Mouse (Mus musculus) limb, embryonic 14.5 days (tissue): ENCODE data around the gene Gm26620. TPM values are rescaled to one million over a fixed set of nuclear protein-coding genes. Genes with fewer than 3 reads are reported as not detected.
A peak's percentile ranks its signal among the peaks of the same experiment; 100 is the strongest.

Experiments used
- ATAC-seq: fragments of 200-750 bp; cut with Nextera tagmentation; 2 replicates; pipeline ENCODE4 v1.8.0; 2017; ENCODE audit warnings: low read depth, moderate number of reproducible peaks, moderate TSS enrichment; ENCODE audit not compliant: low FRiP score
- DNase-seq: peaks from one replicate; pipeline ENCODE4 v3.0.0-alpha.2; 2015; ENCODE audit warnings: low spot score
- H3K27ac ChIP-seq: fragments of 300-500 bp; sonication (generic); replicated peaks from 2 replicates; pipeline ENCODE4 v1.5.1; 2014; ENCODE audit warnings: low read depth, mild to moderate bottlenecking, low read length, moderate library complexity, mixed read lengths
- H3K27me3 ChIP-seq: fragments of 300-500 bp; sonication (generic); 2 replicates; pipeline ENCODE4 v1.6.1; 2014; ENCODE audit warnings: low read length, mixed read lengths; ENCODE audit not compliant: control insufficient read depth, insufficient read depth
- H3K36me3 ChIP-seq: fragments of 300-500 bp; sonication (generic); 2 replicates; pipeline ENCODE4 v1.6.1; 2014; ENCODE audit warnings: mild to moderate bottlenecking, low read length, moderate library complexity, mixed read lengths; ENCODE audit not compliant: control insufficient read depth, insufficient read depth
- H3K4me1 ChIP-seq: fragments of 300-500 bp; sonication (generic); 2 replicates; pipeline ENCODE4 v1.6.1; 2014; ENCODE audit warnings: antibody characterized with exemption, low read length, mixed read lengths; ENCODE audit not compliant: control insufficient read depth, insufficient read depth
- H3K4me2 ChIP-seq: fragments of 300-500 bp; sonication (generic); replicated peaks from 2 replicates; pipeline ENCODE4 v1.6.1; 2014; ENCODE audit warnings: low read depth, mild to moderate bottlenecking, low read length, moderate library complexity; ENCODE audit not compliant: severe bottlenecking
- H3K4me3 ChIP-seq: fragments of 300-500 bp; sonication (generic); replicated peaks from 2 replicates; pipeline ENCODE4 v1.5.1; 2014; ENCODE audit warnings: low read length
- H3K9ac ChIP-seq: fragments of 300-500 bp; sonication (generic); 2 replicates; pipeline ENCODE4 v1.6.1; 2014; ENCODE audit warnings: mild to moderate bottlenecking, low read depth, low read length, moderate library complexity; ENCODE audit not compliant: severe bottlenecking
- H3K9me3 ChIP-seq: fragments of 300-500 bp; sonication (generic); 2 replicates; pipeline ENCODE4 v1.6.1; 2016; ENCODE audit warnings: low read length; ENCODE audit not compliant: control insufficient read depth
- POLR2A ChIP-seq: fragments of 200-500 bp; IDR thresholded peaks from 2 replicates; pipeline ENCODE4 v1.8.0; 2012; ENCODE audit warnings: inconsistent platforms, mild to moderate bottlenecking, moderate library complexity, borderline replicate concordance; ENCODE audit not compliant: insufficient read depth, insufficient read length; ENCODE audit errors: extremely low read depth
- WGBS: fragments of 180-500 bp; shearing (Covaris S2); extraction: QIAGEN DNeasy Blood & Tissue Kit; methylation state at CpG from one replicate; pipeline ENCODE4 v1.1.7; 2014; 5-methylcytosine and 5-hydroxymethylcytosine counted together
- polyA plus RNA-seq, 2 experiments: library from polyadenylated mRNA; depleted of rRNA in 1 of 2; stranded (reverse) in 1 of 2; unstranded in 1 of 2; fragments of >200 nt; fragmentation: Nextera tagmentation in 1 of 2; extraction: Ambion mirVana in 1 of 2; gene quantifications; 2 replicates each; pipeline versions ENCODE4 v1.2.1 to v1.2.3; 2012 to 2014

The Gm26620 gene
- polyA plus RNA-seq, 2 experiments: 0.78 to 0.91 TPM

DNA sequence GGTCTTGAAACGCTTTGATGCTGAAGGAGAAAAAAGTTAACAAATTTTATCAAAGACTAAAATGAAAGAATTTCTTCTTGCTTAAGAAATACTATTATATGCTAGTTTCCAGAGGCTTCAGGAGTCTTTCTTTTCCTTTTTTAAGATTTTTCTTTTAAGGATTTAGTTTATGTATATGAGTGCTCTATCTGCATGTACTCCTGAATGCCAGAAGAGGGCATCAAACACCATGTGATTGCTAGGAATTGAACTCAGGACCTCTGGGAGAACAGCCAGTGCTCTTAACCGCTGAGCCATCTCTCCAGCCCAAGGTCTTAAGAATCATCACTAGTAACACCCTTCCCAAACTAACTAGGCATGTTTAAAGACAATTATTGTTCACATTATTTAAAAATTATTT, 12.9 kb upstream of the Gm26620 start:
- 95% methylated on average over 2 of the region's 2 CpGs for WGBS

GRCm38 (mm10) chr1:170875676-170876075, 9.2 kb upstream of the Gm26620 start:
- no peak overlapping the region for H3K9ac ChIP-seq
- H3K9me3 ChIP-seq: no peaks in the 10 kb centered on the region
- H3K4me3 ChIP-seq: no peak overlapping the region
- no peak for TF ChIP-seq POLR2A
- 71% methylated on average over 3 of the region's 3 CpGs for whole genome bisulfite sequencing
- no peaks in the 10 kb centered on the region for H3K27me3 ChIP-seq
- H3K4me1 ChIP-seq: no peaks in the 10 kb centered on the region
- no peak for DNase-seq
- H3K4me2 ChIP-seq: no peak overlapping the region
- peaks cover 55% of the 10 kb centered on the region for H3K36me3 ChIP-seq
- no peak for ATAC-seq
- H3K27ac ChIP-seq: no peak overlapping the region

More for the DNA sequence above, 12.9 kb upstream of the Gm26620 start:
- Histone ChIP-seq H3K27ac (no peak overlapping the region), H3K9ac (no peak overlapping the region), H3K9me3 (no peaks in the 10 kb centered on the region), H3K4me3 (no peak overlapping the region), H3K27me3 (no peaks in the 10 kb centered on the region), H3K4me1 (peaks cover 2% of the 10 kb centered on the region), H3K36me3 (peaks cover 39% of the 10 kb centered on the region), H3K4me2 (no peak overlapping the region)
- ATAC-seq (no peak), DNase-seq (no peak)
- no peak for TF ChIP-seq POLR2A

- H3K27ac ChIP-seq: no peak overlapping the region
- H3K9me3 ChIP-seq: no peaks in the 10 kb centered on the region
- no peaks in the 10 kb centered on the region for H3K4me1 ChIP-seq
- H3K4me2 ChIP-seq: no peak overlapping the region
- peaks cover 50% of the 10 kb centered on the region for H3K36me3 ChIP-seq
- no peak for DNase-seq
- TF ChIP-seq POLR2A: no peak
- no peak overlapping the region for H3K9ac ChIP-seq
- ATAC-seq: no peak
- 90% methylated on average over 5 of the region's 5 CpGs for WGBS
- no peak overlapping the region for H3K4me3 ChIP-seq
- H3K27me3 ChIP-seq: no peaks in the 10 kb centered on the region
Observed at GRCm38 (mm10) chr1:170876906-170877305, 8.0 kb upstream of the Gm26620 start.

DNA sequence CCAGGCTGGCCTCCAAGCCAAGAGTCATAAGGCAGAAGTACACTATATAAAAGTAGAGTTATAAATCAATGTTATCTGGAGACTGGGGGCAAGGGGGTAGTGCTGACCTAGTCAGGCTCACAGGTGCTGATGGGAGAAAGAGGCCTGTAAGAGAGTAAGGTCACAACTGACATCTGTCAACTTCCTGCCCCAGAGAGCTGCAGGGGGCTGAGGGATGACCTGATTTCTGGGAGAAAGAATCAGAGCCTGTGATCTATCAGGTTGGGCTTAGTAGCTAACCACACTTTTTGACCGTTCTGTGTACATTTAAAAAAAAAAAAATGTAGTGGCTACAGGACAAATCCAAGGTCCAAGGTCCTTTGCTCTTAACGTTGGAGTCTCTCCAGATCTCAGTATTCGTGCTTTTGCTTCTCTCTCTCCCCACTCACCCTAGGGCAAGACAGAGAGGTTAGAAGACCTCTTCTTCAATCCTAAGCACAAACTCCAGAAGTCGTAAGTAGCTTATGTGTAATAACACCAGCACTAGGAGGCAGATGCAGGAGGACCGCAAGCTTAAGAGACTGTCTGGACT, 1.9 kb upstream of the Gm26620 start:
- DNase-seq: no peak
- no peak overlapping the region for H3K27ac ChIP-seq
- 84% methylated on average over 5 of the region's 5 CpGs for WGBS

DNA sequence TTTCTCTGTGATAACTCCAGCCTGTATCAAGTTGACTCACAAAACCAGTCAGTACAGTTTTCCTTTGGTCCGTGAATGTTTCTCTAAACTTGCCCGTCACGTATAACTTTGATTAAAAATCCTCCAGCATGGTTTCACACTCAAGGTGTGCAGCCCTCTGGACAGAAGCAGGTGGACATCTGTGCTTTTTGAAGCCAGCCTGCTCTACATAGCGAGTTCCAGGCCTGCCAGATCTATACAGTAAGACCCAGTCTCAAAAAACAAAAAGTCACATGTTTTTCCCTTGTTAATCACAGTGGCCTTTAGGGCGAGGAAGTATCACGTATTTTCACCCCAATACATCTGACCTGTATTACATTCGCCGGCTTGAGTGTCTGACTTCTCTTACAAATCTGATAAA, 475 bp upstream of the Gm26620 start:
- Histone ChIP-seq H3K4me3 (peak overlapping the region; percentile 97), H3K36me3 (peaks cover 8% of the 10 kb centered on the region), H3K9ac (peak overlapping the region; percentile 90), H3K27ac (no peak overlapping the region), H3K4me1 (peaks cover 9% of the 10 kb centered on the region), H3K27me3 (no peaks in the 10 kb centered on the region), H3K4me2 (peak overlapping the region; percentile 78), H3K9me3 (no peaks in the 10 kb centered on the region)
- no peak for TF ChIP-seq POLR2A
- DNase-seq (no peak), ATAC-seq (no peak)
- 21% methylated on average over 8 of the region's 8 CpGs for WGBS

More for the DNA sequence above, 1.9 kb upstream of the Gm26620 start:
- no peak overlapping the region for H3K4me2 ChIP-seq
- H3K4me1 ChIP-seq: peaks cover 9% of the 10 kb centered on the region
- H3K36me3 ChIP-seq: peaks cover 14% of the 10 kb centered on the region
- no peak overlapping the region for H3K4me3 ChIP-seq
- 0 out of 2 replicates have a peak overlapping the region, but pooled peaks have one; percentile 12 for H3K9ac ChIP-seq
- ATAC-seq: no peak
- no peak for TF ChIP-seq POLR2A
- H3K27me3 ChIP-seq: no peaks in the 10 kb centered on the region
- H3K9me3 ChIP-seq: no peaks in the 10 kb centered on the region
